Mouse (Mus musculus): ENCODE measurements around the gene Prtg. TPM values are rescaled to one million over a fixed set of nuclear protein-coding genes. Genes with fewer than 3 reads are reported as not detected.

The Prtg gene
- polyA plus RNA-seq, 1 experiment from 2014 or later = 0.84 TPM

GRCm38 (mm10) chr9:72889777-72890176 lies 83.1 kb downstream of the Prtg start:
- H3K27me3 ChIP-seq (replicated peaks; ENCODE audit: control insufficient read depth, insufficient read depth, low read length) = no peaks in the 10 kb centered on the region
- WGBS = 82% methylated on average over 1 of the region's 1 CpGs
- H3K4me1 ChIP-seq (replicated peaks; ENCODE audit: control insufficient read depth, insufficient read depth, low read length) = no peaks in the 10 kb centered on the region
- H3K36me3 ChIP-seq (ENCODE audit: control insufficient read depth, insufficient read depth, low read length) = peaks cover 17% of the 10 kb centered on the region; the same call in 1 of the 2 replicates
- H3K27ac ChIP-seq (ENCODE audit: low read depth) = no peak overlapping the region
- no peaks in the 10 kb centered on the region for H3K9me3 ChIP-seq (ENCODE audit: control insufficient read depth, low read length)
- no peak overlapping the region for H3K4me3 ChIP-seq (ENCODE audit: low read depth, low read length)
- ATAC-seq (replicated peaks; ENCODE audit: low FRiP score, low TSS enrichment, low read depth) (no peak), DNase-seq (ENCODE audit: low spot score) (no peak)
- no peak overlapping the region for H3K4me2 ChIP-seq (ENCODE audit: low read length)
- H3K9ac ChIP-seq (ENCODE audit: low read length) = no peak overlapping the region

DNA sequence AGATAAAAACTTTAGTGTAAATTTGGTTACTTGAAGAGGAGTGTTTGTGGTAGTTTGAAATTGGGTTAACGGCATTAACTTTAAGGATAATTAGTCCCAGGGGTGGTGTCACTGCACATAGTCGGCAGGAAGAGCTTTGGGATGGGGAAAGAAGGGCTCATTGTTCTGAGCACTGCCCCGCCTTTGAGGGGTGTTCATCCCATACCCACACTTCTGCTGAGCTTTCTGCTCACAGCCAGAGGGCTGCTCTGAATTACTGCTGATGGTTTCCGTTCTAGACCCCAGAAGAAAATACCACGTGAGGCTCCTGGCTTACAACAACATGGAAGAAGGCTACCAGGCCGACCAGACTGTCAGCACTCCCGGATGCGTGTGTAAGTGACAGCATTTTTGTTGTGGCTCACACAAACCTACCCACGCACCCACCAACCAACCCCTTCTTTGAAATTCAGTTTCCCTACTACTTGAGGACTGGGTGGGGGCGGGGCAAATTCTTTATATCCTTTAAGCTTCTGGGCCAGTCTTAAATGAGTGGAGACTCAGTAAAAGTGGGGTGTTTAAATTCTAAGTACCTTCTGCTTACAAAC lies 83.9 kb downstream of the Prtg start:
- Histone ChIP-seq H3K27ac (ENCODE audit: low read depth) (no peak overlapping the region), H3K36me3 (ENCODE audit: control insufficient read depth, insufficient read depth, low read length) (peaks cover 17% of the 10 kb centered on the region; the same call in 1 of the 2 replicates), H3K9ac (ENCODE audit: low read length) (no peak overlapping the region), H3K4me2 (ENCODE audit: low read length) (no peak overlapping the region), H3K9me3 (ENCODE audit: control insufficient read depth, low read length) (no peaks in the 10 kb centered on the region), H3K4me3 (ENCODE audit: low read depth, low read length) (no peak overlapping the region), H3K27me3 (replicated peaks; ENCODE audit: control insufficient read depth, insufficient read depth, low read length) (no peaks in the 10 kb centered on the region), H3K4me1 (replicated peaks; ENCODE audit: control insufficient read depth, insufficient read depth, low read length) (no peaks in the 10 kb centered on the region)
- ATAC-seq (replicated peaks; ENCODE audit: low FRiP score, low TSS enrichment, low read depth) (no peak), DNase-seq (ENCODE audit: low spot score) (no peak)
- 84% methylated on average over 10 of the region's 10 CpGs for WGBS

- no peaks in the 10 kb centered on the region for H3K27me3 ChIP-seq (replicated peaks; ENCODE audit: control insufficient read depth, insufficient read depth, low read length)
- peaks cover 17% of the 10 kb centered on the region; the same call in 1 of the 2 replicates for H3K36me3 ChIP-seq (ENCODE audit: control insufficient read depth, insufficient read depth, low read length)
- H3K27ac ChIP-seq (ENCODE audit: low read depth) = no peak overlapping the region
- ATAC-seq (replicated peaks; ENCODE audit: low FRiP score, low TSS enrichment, low read depth) (no peak), DNase-seq (ENCODE audit: low spot score) (no peak)
- H3K9me3 ChIP-seq (ENCODE audit: control insufficient read depth, low read length) = no peaks in the 10 kb centered on the region
- H3K4me2 ChIP-seq (ENCODE audit: low read length) = no peak overlapping the region
- H3K4me3 ChIP-seq (ENCODE audit: low read depth, low read length) = no peak overlapping the region
- H3K4me1 ChIP-seq (replicated peaks; ENCODE audit: control insufficient read depth, insufficient read depth, low read length) = no peaks in the 10 kb centered on the region
- no peak overlapping the region for H3K9ac ChIP-seq (ENCODE audit: low read length)
- 94% methylated on average over 5 of the region's 5 CpGs for WGBS
Observed at GRCm38 (mm10) chr9:72892761-72893160, 86.1 kb downstream of the Prtg start.

DNA sequence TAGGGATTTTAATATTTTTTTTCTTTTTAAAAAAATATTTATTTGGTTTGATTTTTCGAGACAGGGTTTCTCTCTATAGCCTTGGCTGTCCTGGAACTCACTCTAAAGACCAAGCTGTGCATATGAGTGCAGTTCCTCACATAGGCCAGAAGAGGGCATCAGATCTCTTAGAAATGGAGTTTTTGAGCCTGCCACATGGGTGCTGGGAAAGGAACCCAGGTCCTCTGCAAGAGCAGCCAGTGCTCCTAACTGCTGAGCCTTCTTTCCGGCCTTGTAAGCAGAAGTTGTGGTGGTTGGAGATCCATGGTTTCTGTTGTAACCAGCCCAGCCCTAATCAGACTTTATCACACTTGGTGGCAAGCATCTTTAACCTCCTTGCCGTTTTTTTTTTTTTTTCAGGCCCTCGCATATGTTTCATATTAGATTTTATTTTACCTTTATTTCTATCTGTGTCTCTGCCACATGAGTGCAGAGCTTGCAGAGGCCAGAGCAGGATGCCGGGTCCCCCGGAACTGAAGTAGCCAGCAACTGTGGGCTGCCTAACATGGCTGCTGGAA lies 88.2 kb downstream of the Prtg start:
- no peak overlapping the region for H3K9ac ChIP-seq (ENCODE audit: low read length)
- peaks cover 17% of the 10 kb centered on the region; the same call in 1 of the 2 replicates for H3K36me3 ChIP-seq (ENCODE audit: control insufficient read depth, insufficient read depth, low read length)
- H3K4me2 ChIP-seq (ENCODE audit: low read length) = no peak overlapping the region
- no peak for ATAC-seq (replicated peaks; ENCODE audit: low FRiP score, low TSS enrichment, low read depth)
- no peak overlapping the region for H3K4me3 ChIP-seq (ENCODE audit: low read depth, low read length)
- WGBS = 95% methylated on average over 6 of the region's 6 CpGs
- no peak for DNase-seq (ENCODE audit: low spot score)
- no peaks in the 10 kb centered on the region for H3K27me3 ChIP-seq (replicated peaks; ENCODE audit: control insufficient read depth, insufficient read depth, low read length)
- no peaks in the 10 kb centered on the region for H3K9me3 ChIP-seq (ENCODE audit: control insufficient read depth, low read length)
- no peak overlapping the region for H3K27ac ChIP-seq (ENCODE audit: low read depth)
- H3K4me1 ChIP-seq (replicated peaks; ENCODE audit: control insufficient read depth, insufficient read depth, low read length) = no peaks in the 10 kb centered on the region

DNA sequence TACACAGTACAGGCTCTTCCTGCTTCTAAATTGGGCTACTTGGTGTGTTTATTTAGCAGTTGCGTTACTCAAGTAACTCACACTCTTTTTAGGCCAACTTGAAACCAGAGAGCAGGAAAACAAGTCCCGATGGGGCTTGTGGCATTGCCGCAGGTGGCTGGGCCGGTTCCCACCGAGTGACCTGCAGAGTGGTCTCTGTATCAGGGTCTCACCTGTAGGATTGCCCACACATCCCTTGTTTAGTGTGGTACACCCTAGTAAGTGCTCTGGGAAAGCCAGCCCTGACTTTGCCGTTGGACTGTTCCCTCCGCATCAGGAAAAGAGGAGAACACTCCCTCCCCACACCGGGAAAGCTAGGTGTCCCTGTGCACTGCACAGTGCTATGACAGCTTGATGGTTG lies 95.4 kb downstream of the Prtg start:
- Histone ChIP-seq H3K27ac (ENCODE audit: low read depth) (no peak overlapping the region), H3K36me3 (ENCODE audit: control insufficient read depth, insufficient read depth, low read length) (no peaks in the 10 kb centered on the region), H3K4me1 (replicated peaks; ENCODE audit: control insufficient read depth, insufficient read depth, low read length) (no peaks in the 10 kb centered on the region), H3K27me3 (replicated peaks; ENCODE audit: control insufficient read depth, insufficient read depth, low read length) (no peaks in the 10 kb centered on the region), H3K9me3 (ENCODE audit: control insufficient read depth, low read length) (no peaks in the 10 kb centered on the region), H3K4me2 (ENCODE audit: low read length) (no peak overlapping the region), H3K9ac (ENCODE audit: low read length) (no peak overlapping the region), H3K4me3 (ENCODE audit: low read depth, low read length) (no peak overlapping the region)
- no peak for DNase-seq (ENCODE audit: low spot score)
- no peak for ATAC-seq (replicated peaks; ENCODE audit: low FRiP score, low TSS enrichment, low read depth)
- WGBS = 87% methylated on average over 8 of the region's 8 CpGs

DNA sequence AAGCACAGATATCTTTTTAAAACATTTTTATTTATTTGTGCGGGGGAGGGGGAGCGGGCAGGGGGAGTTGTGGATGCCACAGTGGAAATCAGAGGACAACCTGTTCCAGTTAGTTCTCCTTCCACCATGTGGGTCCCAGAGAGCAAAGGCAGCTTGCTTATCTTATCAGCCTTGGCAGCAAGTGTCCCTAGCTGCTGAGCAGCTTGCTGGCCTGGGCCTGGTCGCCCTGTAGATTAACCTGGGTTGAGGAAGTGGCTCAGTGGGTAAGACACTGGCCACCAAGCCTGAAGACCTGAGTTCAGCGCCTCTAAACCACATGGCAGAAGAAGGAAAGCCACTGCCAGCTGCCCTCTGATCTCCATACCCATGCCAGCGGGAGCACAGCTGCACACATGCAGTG lies 95.9 kb downstream of the Prtg start:
- Histone ChIP-seq H3K4me3 (ENCODE audit: low read depth, low read length) (no peak overlapping the region), H3K36me3 (ENCODE audit: control insufficient read depth, insufficient read depth, low read length) (peaks cover 2% of the 10 kb centered on the region), H3K4me1 (replicated peaks; ENCODE audit: control insufficient read depth, insufficient read depth, low read length) (no peaks in the 10 kb centered on the region), H3K27ac (ENCODE audit: low read depth) (no peak overlapping the region), H3K9ac (ENCODE audit: low read length) (no peak overlapping the region), H3K27me3 (replicated peaks; ENCODE audit: control insufficient read depth, insufficient read depth, low read length) (no peaks in the 10 kb centered on the region), H3K4me2 (ENCODE audit: low read length) (no peak overlapping the region), H3K9me3 (ENCODE audit: control insufficient read depth, low read length) (no peaks in the 10 kb centered on the region)
- ATAC-seq (replicated peaks; ENCODE audit: low FRiP score, low TSS enrichment, low read depth) (no peak), DNase-seq (ENCODE audit: low spot score) (no peak)
- 86% methylated on average over 5 of the region's 5 CpGs for WGBS

- no peak overlapping the region for H3K4me2 ChIP-seq (ENCODE audit: low read length)
- no peak for DNase-seq (ENCODE audit: low spot score)
- 82% methylated on average over 6 of the region's 6 CpGs for WGBS
Observed at GRCm38 (mm10) chr9:72906693-72907103, 100.0 kb downstream of the Prtg start.

GRCm38 (mm10) chr9:72911381-72911780 lies 104.7 kb downstream of the Prtg start:
- Histone ChIP-seq H3K9me3 (ENCODE audit: control insufficient read depth, low read length) (no peaks in the 10 kb centered on the region), H3K4me1 (replicated peaks; ENCODE audit: control insufficient read depth, insufficient read depth, low read length) (no peaks in the 10 kb centered on the region), H3K27me3 (replicated peaks; ENCODE audit: control insufficient read depth, insufficient read depth, low read length) (no peaks in the 10 kb centered on the region), H3K27ac (ENCODE audit: low read depth) (no peak overlapping the region), H3K4me3 (ENCODE audit: low read depth, low read length) (no peak overlapping the region), H3K4me2 (ENCODE audit: low read length) (no peak overlapping the region), H3K36me3 (ENCODE audit: control insufficient read depth, insufficient read depth, low read length) (peaks cover 18% of the 10 kb centered on the region), H3K9ac (ENCODE audit: low read length) (no peak overlapping the region)
- DNase-seq (ENCODE audit: low spot score) = no peak
- ATAC-seq (replicated peaks; ENCODE audit: low FRiP score, low TSS enrichment, low read depth) = no peak
- WGBS = 91% methylated on average over 2 of the region's 2 CpGs

More at GRCm38 (mm10) chr9:72906693-72907103, 100.0 kb downstream of the Prtg start:
- Histone ChIP-seq H3K27ac (ENCODE audit: low read depth) (no peak overlapping the region), H3K9me3 (ENCODE audit: control insufficient read depth, low read length) (no peaks in the 10 kb centered on the region), H3K9ac (ENCODE audit: low read length) (no peak overlapping the region), H3K4me3 (ENCODE audit: low read depth, low read length) (no peak overlapping the region), H3K4me1 (replicated peaks; ENCODE audit: control insufficient read depth, insufficient read depth, low read length) (no peaks in the 10 kb centered on the region), H3K27me3 (replicated peaks; ENCODE audit: control insufficient read depth, insufficient read depth, low read length) (no peaks in the 10 kb centered on the region), H3K36me3 (ENCODE audit: control insufficient read depth, insufficient read depth, low read length) (peaks cover 18% of the 10 kb centered on the region)
- no peak for ATAC-seq (replicated peaks; ENCODE audit: low FRiP score, low TSS enrichment, low read depth)

GRCm38 (mm10) chr9:72913551-72913950 lies 106.9 kb downstream of the Prtg start:
- Histone ChIP-seq H3K27ac (ENCODE audit: low read depth) (no peak overlapping the region), H3K9me3 (ENCODE audit: control insufficient read depth, low read length) (no peaks in the 10 kb centered on the region), H3K36me3 (ENCODE audit: control insufficient read depth, insufficient read depth, low read length) (peaks cover 7% of the 10 kb centered on the region; the same call in 1 of the 2 replicates), H3K4me2 (ENCODE audit: low read length) (no peak overlapping the region), H3K4me1 (replicated peaks; ENCODE audit: control insufficient read depth, insufficient read depth, low read length) (no peaks in the 10 kb centered on the region), H3K27me3 (replicated peaks; ENCODE audit: control insufficient read depth, insufficient read depth, low read length) (no peaks in the 10 kb centered on the region), H3K9ac (ENCODE audit: low read length) (no peak overlapping the region), H3K4me3 (ENCODE audit: low read depth, low read length) (no peak overlapping the region)
- DNase-seq (ENCODE audit: low spot score) (no peak), ATAC-seq (replicated peaks; ENCODE audit: low FRiP score, low TSS enrichment, low read depth) (no peak)
- 63% methylated on average over 6 of the region's 6 CpGs for WGBS
